16 mouse cellular contexts compared by ENCODE assay signal in genomic region chr16:26691294-26691693, GRCm38 (mm10).
"Had no signal": no experiment of that assay in that cellular context is flagged by ENCODE, and none has a peak within 500 bp of the region (broad histone marks: within the 10 kb centered on the region; RNA-seq: fewer than 3 reads in every experiment).

No protein-coding gene starts in this region.

- H3K27me3 ChIP-seq: limb, embryonic 13.5 days; midbrain, embryonic 12.5 days; neural tube, embryonic 15.5 days had no signal

- H3K4me1 ChIP-seq: limb, embryonic 13.5 days; midbrain, embryonic 12.5 days; neural tube, embryonic 15.5 days had no signal

- H3K4me2 ChIP-seq: limb, embryonic 13.5 days; liver, embryonic 11.5 days; lung, embryonic 14.5 days; midbrain, embryonic 12.5 days; neural tube, embryonic 15.5 days had no signal

- H3K27ac ChIP-seq: layer of hippocampus, adult 2 months; limb, embryonic 13.5 days; midbrain, embryonic 12.5 days; neural tube, embryonic 15.5 days; stomach, postnatal 0 days had no signal

- DNase-seq: kidney, adult 18-20 months; kidney, postnatal 10 days; kidney, postnatal 4 days; left cerebral cortex, postnatal 4 days; lung, embryonic 14.5 days; lung, postnatal 14 days; right cerebral cortex, adult 18-20 months; right cerebral cortex, postnatal 25 days; thymus, postnatal 25 days had no signal

- H3K4me3 ChIP-seq: layer of hippocampus, adult 2 months; limb, embryonic 13.5 days; midbrain, embryonic 12.5 days; myocyte; neural tube, embryonic 15.5 days had no signal

- H3K9ac ChIP-seq: limb, embryonic 13.5 days; lung, embryonic 14.5 days; midbrain, embryonic 12.5 days; neural tube, embryonic 15.5 days had no signal

- H3K9me3 ChIP-seq: limb, embryonic 13.5 days; midbrain, embryonic 12.5 days; neural tube, embryonic 15.5 days had no signal

- H3K36me3 ChIP-seq: limb, embryonic 13.5 days; midbrain, embryonic 12.5 days; neural tube, embryonic 15.5 days had no signal
